Mouse (Mus musculus): Measurements from ENCODE around the gene Clic4.

GRCm38 (mm10) chr4:135300248-135301041, 27.8 kb upstream of the Clic4 start:
- TF ChIP-seq CTCF (IDR thresholded peaks at IDR 0.05; ENCODE audit: insufficient read depth, low read depth, low read length) (no peak), POLR2A (IDR thresholded peaks at IDR 0.05; ENCODE audit: insufficient read depth, low read depth, low read length) (no peak)

Measured in olfactory bulb, adult 2 months (tissue).